Mouse (Mus musculus) bone marrow, adult 2 months (tissue): ENCODE results near the gene Nup205.

Source experiments
- CTCF ChIP-seq: fragments of 200-500 bp; IDR thresholded peaks from 2 replicates; pipeline ENCODE4 v1.5.1; 2011; ENCODE audit warnings: low read length, control low read depth; ENCODE audit not compliant: control insufficient read depth, insufficient read depth
- POLR2A ChIP-seq: fragments of 200-500 bp; IDR thresholded peaks from 2 replicates; pipeline ENCODE4 v1.6.1; 2011; ENCODE audit warnings: low read depth, mild to moderate bottlenecking, control low read depth, low read length, borderline replicate concordance; ENCODE audit not compliant: control insufficient read depth

DNA sequence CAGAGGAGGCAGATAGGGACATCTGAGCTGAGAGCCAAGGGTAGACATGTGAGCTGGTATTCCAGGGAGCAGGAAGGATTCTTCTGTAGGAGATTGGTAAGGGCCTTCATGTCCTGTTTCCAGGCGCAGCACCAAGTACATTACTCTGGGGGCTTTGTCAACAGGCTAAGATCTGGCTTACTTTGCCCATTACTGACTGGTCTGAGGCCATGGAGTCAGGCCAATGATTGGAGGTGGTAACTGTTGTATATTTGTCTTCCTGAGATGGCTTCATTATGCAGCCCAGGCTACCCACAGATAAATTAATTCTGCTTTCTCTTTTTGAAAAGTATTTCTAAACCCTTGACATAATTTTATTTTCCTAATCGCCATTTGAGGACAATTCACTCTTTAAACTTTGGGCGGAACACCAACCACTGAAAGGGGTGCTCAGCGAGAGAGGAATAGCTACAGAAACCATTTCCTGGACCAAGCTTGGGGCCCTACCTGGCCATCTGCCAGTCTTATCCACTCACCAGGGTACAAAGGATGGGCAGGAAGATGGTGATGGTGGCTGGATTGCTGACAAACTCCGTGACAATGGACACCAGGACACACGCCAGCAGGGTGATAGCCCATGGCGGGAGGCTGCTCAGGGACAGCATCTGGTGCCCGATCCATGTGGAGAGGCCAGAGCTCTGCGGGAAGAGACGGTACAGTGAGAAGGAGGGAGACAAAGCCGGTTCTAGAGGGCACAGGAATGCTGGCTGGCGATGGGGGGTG is 94.1 kb downstream of the Nup205 start:
- TF ChIP-seq CTCF, result no peak
- no peak for TF ChIP-seq POLR2A
